Mouse (Mus musculus): ENCODE results near the gene Pip4p1. TPM values are rescaled to one million over a fixed set of nuclear protein-coding genes. Genes with fewer than 3 reads are reported as not detected.

Gene Pip4p1
- total RNA-seq, 2 experiments from 2014 or later, result 86.4 to 96.1 TPM

DNA sequence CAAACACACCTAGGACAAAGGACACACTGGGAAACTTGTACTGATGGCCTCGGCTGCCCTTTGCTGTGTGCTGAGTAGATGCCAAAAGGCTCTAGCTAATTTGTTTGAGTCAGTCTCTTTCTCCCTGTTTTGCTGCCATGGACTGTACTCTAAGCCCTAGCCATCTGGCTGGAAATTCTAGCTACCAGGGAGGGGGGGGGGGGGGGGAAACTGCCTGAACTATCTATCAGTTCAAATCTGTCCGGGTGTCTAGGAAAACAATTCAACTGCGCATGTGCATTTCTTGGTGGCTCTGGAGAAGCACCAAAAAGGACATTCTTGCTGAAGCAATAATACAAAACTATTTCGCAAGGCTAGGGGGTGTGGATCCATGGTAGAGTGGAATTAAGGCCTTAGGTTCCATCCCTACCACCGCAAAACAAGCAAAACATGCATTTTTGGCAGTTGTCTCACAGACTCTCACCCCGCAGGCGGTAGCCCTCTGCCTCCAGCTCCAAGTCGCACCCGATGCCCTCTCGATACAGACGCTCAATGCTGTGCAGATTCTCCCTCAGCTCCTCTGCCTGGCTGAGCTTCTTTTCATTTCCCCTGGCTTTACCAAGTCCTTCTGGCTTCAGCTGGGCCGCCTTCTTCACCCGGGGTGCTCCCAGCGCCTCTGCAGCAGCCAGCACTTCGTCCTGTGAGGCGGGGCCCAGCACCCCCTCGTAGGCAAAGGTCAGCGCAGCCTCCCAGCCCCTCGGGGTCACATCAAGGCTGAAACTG is 34.5 kb downstream of the Pip4p1 start:
- DNase-seq (ENCODE audit: low spot score in 2 of 2), result peak; percentile 39 to 84

DNA sequence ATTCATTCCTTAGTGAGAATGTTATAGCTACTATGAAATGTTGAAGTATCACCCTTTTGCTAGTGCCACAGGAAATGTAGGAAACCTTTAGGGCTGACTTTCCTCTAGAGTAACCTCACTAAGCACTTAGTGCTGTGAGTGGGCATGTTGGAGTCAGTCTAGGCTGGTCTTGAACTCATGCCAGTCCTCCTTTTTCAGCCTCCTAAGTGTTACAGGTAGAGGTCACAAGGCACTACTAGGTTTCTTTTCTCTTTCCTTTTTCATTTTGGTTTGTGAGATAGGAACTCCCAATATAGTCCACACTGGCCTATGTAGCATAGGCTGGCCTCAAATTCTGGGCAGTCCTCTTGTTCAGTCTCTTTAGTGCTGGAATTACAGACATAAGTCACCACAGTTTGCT is 35.2 kb downstream of the Pip4p1 start:
- DNase-seq (ENCODE audit: low spot score in 2 of 2), result no peak

- no peak for DNase-seq (ENCODE audit: low spot score in 2 of 2)
Observed at GRCm38 (mm10) chr14:50892541-50893459, 37.9 kb downstream of the Pip4p1 start.

DNA sequence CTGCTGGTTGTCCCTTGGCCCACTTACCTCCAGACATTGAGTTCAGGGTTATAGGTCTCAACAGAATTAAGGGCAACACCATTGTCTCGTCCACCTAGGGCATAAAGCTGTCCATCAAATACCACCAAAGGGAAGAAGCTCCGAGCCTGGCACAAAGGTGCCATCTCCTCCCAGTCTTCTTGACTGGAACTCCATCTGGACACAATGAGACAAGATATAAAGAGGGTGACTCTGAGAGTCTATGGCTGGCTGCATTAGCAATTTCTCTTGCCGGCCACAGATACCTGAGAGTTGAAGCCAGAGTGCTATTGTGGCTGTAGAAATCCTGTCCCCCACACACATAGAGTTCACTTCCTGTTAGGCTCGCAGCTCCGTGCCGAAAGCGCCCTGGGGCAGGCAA is 38.6 kb downstream of the Pip4p1 start:
- DNase-seq (ENCODE audit: low spot score in 2 of 2), result no peak

- DNase-seq (ENCODE audit: low spot score in 2 of 2), result no peak
Observed at GRCm38 (mm10) chr14:50891621-50892020, 39.0 kb downstream of the Pip4p1 start.

DNA sequence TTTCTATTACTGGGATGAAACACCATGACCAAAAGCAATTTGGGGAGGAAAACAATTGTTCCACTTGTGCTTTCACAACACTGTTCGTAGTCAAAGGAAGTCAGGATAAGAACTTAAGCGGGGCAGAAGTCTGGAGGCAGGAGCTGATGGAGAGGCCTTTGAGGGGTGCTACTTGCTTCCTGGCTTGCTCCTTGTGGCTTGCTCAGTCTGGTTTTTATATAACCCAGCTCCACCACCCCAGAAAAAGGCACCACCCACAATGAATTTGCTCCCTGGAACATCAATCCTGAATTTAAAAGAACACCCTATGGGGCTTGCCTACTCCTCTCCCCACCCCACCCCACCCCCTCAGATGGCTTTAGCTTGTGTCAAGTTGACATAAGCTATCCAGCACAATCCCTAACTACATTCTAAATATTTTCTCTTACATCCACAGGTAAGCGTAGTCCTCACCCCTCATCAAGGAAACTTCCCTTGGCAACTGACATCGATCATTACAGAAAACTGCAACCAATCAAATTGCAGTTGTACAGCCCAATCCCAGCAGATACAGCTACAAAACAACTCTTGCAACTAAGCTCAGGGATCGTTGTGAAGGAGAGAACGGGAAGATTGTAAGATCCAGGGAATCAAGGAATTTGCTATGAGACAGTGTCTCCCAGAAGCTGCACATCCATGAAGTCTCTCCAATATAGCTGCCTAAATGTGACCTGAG is 54.3 kb downstream of the Pip4p1 start:
- DNase-seq (ENCODE audit: low spot score in 2 of 2), result no peak

Other genes starting within 250 kb of the Pip4p1 start
- not detected for gene Olfr747, start 237.7 kb downstream of the Pip4p1 start, total RNA-seq (2021)
- gene Olfr748, start 223.5 kb downstream of the Pip4p1 start, total RNA-seq (2021), result not detected
- gene Olfr749, start 185.8 kb downstream of the Pip4p1 start, total RNA-seq (2021), result not detected
- gene Ttc5, start 145.3 kb downstream of the Pip4p1 start, total RNA-seq (2021), result 10 to 100 TPM; 58.9 to 62.2 TPM
- gene Ccnb1ip1, start 123.1 kb downstream of the Pip4p1 start, total RNA-seq (2021), result not detected
- 10 to 100 TPM; 22.1 to 28.9 TPM for gene Parp2, start 123.0 kb downstream of the Pip4p1 start, total RNA-seq (2021)
- 1 to 10 TPM; 2.9 to 3.6 TPM for gene Tep1, start 60.3 kb downstream of the Pip4p1 start, total RNA-seq (2021)
- 1 to 10 TPM; 3.7 to 5.9 TPM for gene Klhl33, start 33.3 kb downstream of the Pip4p1 start, total RNA-seq (2021)
- gene Osgep, start 6.0 kb downstream of the Pip4p1 start, total RNA-seq (2021), result 10 to 100 TPM; 34.9 to 39.0 TPM
- gene Apex1, start 5.9 kb downstream of the Pip4p1 start, total RNA-seq (2021), result 10 to 100 TPM; 62.8 to 65.7 TPM
- gene Pnp, start 226 bp upstream of the Pip4p1 start, total RNA-seq (2021), result 10 to 100 TPM; 13.1 to 18.3 TPM
- 1 to 10 TPM; 6.2 to 9.3 TPM for gene Gm49342, start 13.7 kb upstream of the Pip4p1 start, total RNA-seq (2021)
- 1 to 10 TPM in 1 of 2 experiments, under 1 TPM in 1; 0.94 to 1.3 TPM for gene Pnp2, start 25.1 kb upstream of the Pip4p1 start, total RNA-seq (2021)
- gene Rnase10, start 76.9 kb upstream of the Pip4p1 start, total RNA-seq (2021), result not detected
- gene Rnase9, start 111.0 kb upstream of the Pip4p1 start, total RNA-seq (2021), result not detected
- gene Rnase11, start 119.3 kb upstream of the Pip4p1 start, total RNA-seq (2021), result not detected
- not detected for gene Rnase12, start 126.8 kb upstream of the Pip4p1 start, total RNA-seq (2021)
- gene Olfr750, start 143.6 kb upstream of the Pip4p1 start, total RNA-seq (2021), result not detected
- 10 to 100 TPM; 15.1 to 16.7 TPM for gene Rnase4, start 160.2 kb upstream of the Pip4p1 start, total RNA-seq (2021)
- gene Ang, start 160.3 kb upstream of the Pip4p1 start, total RNA-seq (2021), result 1 to 10 TPM; 3.3 to 5.5 TPM
- not detected for gene Eddm3b, start 183.6 kb upstream of the Pip4p1 start, total RNA-seq (2021)
- gene Rnase6, start 193.1 kb upstream of the Pip4p1 start, total RNA-seq (2021), result under 1 TPM; 0.30 to 0.66 TPM
- 1 to 10 TPM; 2.4 to 3.7 TPM for gene Rnase1, start 215.9 kb upstream of the Pip4p1 start, total RNA-seq (2021)
- gene Rnase2b, start 231.4 kb upstream of the Pip4p1 start, total RNA-seq (2021), result under 1 TPM in 1 of 2 experiments, not detected in 1; 0.46 TPM

Measured in layer of hippocampus, adult 18-20 months (tissue).